Mouse (Mus musculus) C2C12 (cell line): Measurements from ENCODE around the gene Pbx4.

ENCODE experiments used
- CEBPB ChIP-seq: IDR thresholded peaks from one replicate; pipeline ENCODE4 v1.6.1; 2011; ENCODE audit warnings: low read depth, mild to moderate bottlenecking, control low read depth, moderate library complexity
- CTCF ChIP-seq: IDR thresholded peaks from one replicate; pipeline ENCODE4 v1.5.1; 2011; ENCODE audit not compliant: control insufficient read depth, insufficient read depth, insufficient read length
- MAX ChIP-seq: IDR thresholded peaks from one replicate; pipeline ENCODE4 v1.6.1; 2011; ENCODE audit warnings: mild to moderate bottlenecking, control low read depth
- MYOD1 ChIP-seq: IDR thresholded peaks from one replicate; pipeline ENCODE4 v1.6.1; 2011; ENCODE audit warnings: low read depth; ENCODE audit not compliant: control insufficient read depth, insufficient read length
- MYOG ChIP-seq: IDR thresholded peaks from one replicate; pipeline ENCODE4 v1.6.1; 2011; ENCODE audit not compliant: control insufficient read depth, insufficient read length; ENCODE audit errors: extremely low read depth
- USF1 ChIP-seq: IDR thresholded peaks from one replicate; pipeline ENCODE4 v1.6.1; 2011; ENCODE audit warnings: low read depth, mild to moderate bottlenecking, control low read depth, moderate library complexity

GRCm38 (mm10) chr8:69876097-69876496, 43.8 kb downstream of the Pbx4 start:
- TF ChIP-seq MYOD1 (no peak), MAX (no peak), CTCF (no peak), USF1 (no peak), CEBPB (no peak), MYOG (no peak)
